In the genomic region with DNA sequence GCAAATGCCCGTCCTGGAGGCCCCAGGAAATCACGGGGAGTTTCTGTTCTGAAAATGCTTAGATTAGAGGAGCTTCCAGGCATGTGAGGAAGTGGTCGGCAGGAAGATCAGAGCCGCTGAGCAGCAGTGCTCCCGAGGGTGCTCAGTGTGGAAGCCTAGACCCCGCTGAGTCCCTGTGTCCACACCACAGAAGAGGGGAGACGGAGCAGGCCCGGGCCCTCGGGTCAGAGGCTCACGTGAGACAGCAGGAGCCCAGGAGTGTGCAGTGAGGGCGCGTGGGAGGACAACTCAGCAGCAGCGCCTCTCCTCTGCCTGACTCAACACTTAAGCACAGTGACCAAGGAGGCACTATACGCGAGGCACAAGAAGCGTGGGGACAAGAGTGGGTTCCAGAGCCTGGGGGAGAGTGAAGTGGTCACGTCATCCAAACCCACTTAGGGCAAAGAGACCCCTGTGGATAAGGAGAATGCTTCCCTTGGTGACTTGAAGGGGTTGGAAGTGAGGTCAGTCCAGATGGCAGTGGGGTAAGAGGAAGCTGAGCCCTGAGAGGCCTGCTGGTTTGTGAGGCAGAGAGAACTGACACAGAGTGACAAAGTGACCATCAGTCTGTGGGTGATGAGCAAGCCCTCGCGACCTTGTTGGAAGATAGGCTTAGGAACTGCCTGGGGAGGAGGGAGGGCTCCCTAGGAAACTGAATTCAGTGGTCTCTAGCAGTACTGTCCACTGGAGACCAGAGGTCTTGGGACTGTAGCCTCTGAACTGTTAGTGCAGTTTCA, we compare ENCODE assay signal across 16 mouse cellular contexts.
DNase-seq lines count a peak whose midpoint lies in the region; ATAC-seq and TF ChIP-seq lines count a peak whose summit lies in the region.
"Had no signal": no experiment of that assay in that cellular context is flagged by ENCODE, and none has a peak within 500 bp of the region (broad histone marks: within the 10 kb centered on the region; RNA-seq: fewer than 3 reads in every experiment).

No protein-coding gene starts in this region.

- no peak overlapping the region for H3K4me2 ChIP-seq in kidney, embryonic 15.5 days
- no peak overlapping the region for H3K4me2 ChIP-seq in intestine, embryonic 15.5 days (replicated peaks)
- H3K4me2 ChIP-seq: forebrain, embryonic 12.5 days; hindbrain, embryonic 15.5 days; midbrain, embryonic 13.5 days; neural tube, embryonic 12.5 days had no signal

- H3K27ac ChIP-seq in gastrocnemius, adult 2 months: peak overlapping the region; percentile 38
- H3K27ac ChIP-seq in kidney, embryonic 15.5 days: 0 out of 2 replicates have a peak overlapping the region, but pooled peaks have one; percentile 22
- no peak overlapping the region for H3K27ac ChIP-seq in intestine, embryonic 15.5 days
- H3K27ac ChIP-seq: forebrain, embryonic 12.5 days; hindbrain, embryonic 15.5 days; kidney, postnatal 0 days; midbrain, embryonic 13.5 days; neural tube, embryonic 12.5 days had no signal

- no peaks in the 10 kb centered on the region for H3K27me3 ChIP-seq in kidney, embryonic 15.5 days
- H3K27me3 ChIP-seq in E14TG2a.4 (ENCODE audit: insufficient read depth, low read length): no peaks in the 10 kb centered on the region
- H3K27me3 ChIP-seq in intestine, embryonic 15.5 days (replicated peaks): no peaks in the 10 kb centered on the region
- H3K27me3 ChIP-seq: forebrain, embryonic 12.5 days; hindbrain, embryonic 15.5 days; midbrain, embryonic 13.5 days; neural tube, embryonic 12.5 days had no signal

- H3K4me3 ChIP-seq in gastrocnemius, adult 2 months: no peak overlapping the region
- H3K4me3 ChIP-seq in kidney, embryonic 15.5 days (replicated peaks): no peak overlapping the region
- peak overlapping the region; percentile 43; the same call in 1 of the 2 replicates for H3K4me3 ChIP-seq in E14TG2a.4 (replicated peaks; ENCODE audit: low read length)
- H3K4me3 ChIP-seq in intestine, embryonic 15.5 days (replicated peaks): no peak overlapping the region
- H3K4me3 ChIP-seq: forebrain, embryonic 12.5 days; hindbrain, embryonic 15.5 days; midbrain, embryonic 13.5 days; neural tube, embryonic 12.5 days had no signal

- peaks cover 34% of the 10 kb centered on the region for H3K4me1 ChIP-seq in kidney, embryonic 15.5 days
- H3K4me1 ChIP-seq in E14TG2a.4 (replicated peaks; ENCODE audit: low read depth, low read length): peaks cover 57% of the 10 kb centered on the region
- no peaks in the 10 kb centered on the region for H3K4me1 ChIP-seq in intestine, embryonic 15.5 days (replicated peaks)
- H3K4me1 ChIP-seq: forebrain, embryonic 12.5 days; hindbrain, embryonic 15.5 days; neural tube, embryonic 12.5 days had no signal

- peaks cover 76% of the 10 kb centered on the region for H3K36me3 ChIP-seq in kidney, embryonic 15.5 days
- H3K36me3 ChIP-seq in E14TG2a.4 (ENCODE audit: insufficient read depth, low read length): peaks cover 17% of the 10 kb centered on the region
- H3K36me3 ChIP-seq in intestine, embryonic 15.5 days: peaks cover 15% of the 10 kb centered on the region

- H3K9ac ChIP-seq in kidney, embryonic 15.5 days: no peak overlapping the region
- no peak overlapping the region for H3K9ac ChIP-seq in intestine, embryonic 15.5 days
- H3K9ac ChIP-seq: forebrain, embryonic 12.5 days; hindbrain, embryonic 15.5 days; midbrain, embryonic 13.5 days; neural tube, embryonic 12.5 days had no signal

- intact Hi-C loops in gastrocnemius, adult 2 months (cut with DNase I): loop anchor here (5.0 kb wide), 1 partner anchor 44 kb away; no protein-coding TSS in a partner anchor

- no peaks in the 10 kb centered on the region for H3K9me3 ChIP-seq in kidney, embryonic 15.5 days (replicated peaks)
- H3K9me3 ChIP-seq in E14TG2a.4 (ENCODE audit: low read length): no peaks in the 10 kb centered on the region
- no peaks in the 10 kb centered on the region for H3K9me3 ChIP-seq in intestine, embryonic 15.5 days
- H3K9me3 ChIP-seq: forebrain, embryonic 12.5 days; hindbrain, embryonic 15.5 days; midbrain, embryonic 13.5 days; neural tube, embryonic 12.5 days had no signal

- 53% methylated on average over 19 of the region's 19 CpGs for WGBS in kidney, embryonic 15.5 days
- WGBS in intestine, embryonic 15.5 days: 84% methylated on average over 19 of the region's 19 CpGs

- ATAC-seq in kidney, embryonic 15.5 days (replicated peaks; ENCODE audit: low FRiP score): peak; percentile 56
- peak; percentile 52 for ATAC-seq in common myeloid progenitor, adult 5-6 weeks (replicated peaks; ENCODE audit: low read depth, poor library complexity, severe bottlenecking)
- no peak for ATAC-seq in intestine, embryonic 15.5 days
- ATAC-seq: midbrain, embryonic 13.5 days had no signal

- no peak for DNase-seq in gastrocnemius, adult 2 months
- no peak for DNase-seq in gastrocnemius, postnatal 10 days
- no peak for DNase-seq in kidney, postnatal 14 days
- DNase-seq in thymus, adult 18-20 months: no peak
- DNase-seq: cerebellum, adult 9-10 months; gastrocnemius, postnatal 14 days; left cerebral cortex, postnatal 4 days had no signal

- no peak for TF ChIP-seq CTCF in gastrocnemius, adult 2 months (IDR thresholded peaks at IDR 0.05)
- no peak for TF ChIP-seq CTCF in E14TG2a.4 (conservative IDR thresholded peaks at IDR 0.05; ENCODE audit: low read length)
